Mouse (Mus musculus) myocyte (in vitro differentiated cells): ENCODE measurements around the gene Neurog2.

Experiments
- MAX ChIP-seq: IDR thresholded peaks from one replicate; pipeline ENCODE4 v1.6.1; 2011; ENCODE audit warnings: low read depth, mild to moderate bottlenecking, control low read depth
- POLR2A ChIP-seq: IDR thresholded peaks from one replicate; pipeline ENCODE4 v1.6.1; 2011; ENCODE audit warnings: low read depth, mild to moderate bottlenecking, control low read depth, moderate library complexity; ENCODE audit not compliant: insufficient read length
- REST ChIP-seq: IDR thresholded peaks from one replicate; pipeline ENCODE4 v1.6.1; 2011; ENCODE audit warnings: mild to moderate bottlenecking, control low read depth, moderate library complexity; ENCODE audit not compliant: insufficient read depth, insufficient read length

DNA sequence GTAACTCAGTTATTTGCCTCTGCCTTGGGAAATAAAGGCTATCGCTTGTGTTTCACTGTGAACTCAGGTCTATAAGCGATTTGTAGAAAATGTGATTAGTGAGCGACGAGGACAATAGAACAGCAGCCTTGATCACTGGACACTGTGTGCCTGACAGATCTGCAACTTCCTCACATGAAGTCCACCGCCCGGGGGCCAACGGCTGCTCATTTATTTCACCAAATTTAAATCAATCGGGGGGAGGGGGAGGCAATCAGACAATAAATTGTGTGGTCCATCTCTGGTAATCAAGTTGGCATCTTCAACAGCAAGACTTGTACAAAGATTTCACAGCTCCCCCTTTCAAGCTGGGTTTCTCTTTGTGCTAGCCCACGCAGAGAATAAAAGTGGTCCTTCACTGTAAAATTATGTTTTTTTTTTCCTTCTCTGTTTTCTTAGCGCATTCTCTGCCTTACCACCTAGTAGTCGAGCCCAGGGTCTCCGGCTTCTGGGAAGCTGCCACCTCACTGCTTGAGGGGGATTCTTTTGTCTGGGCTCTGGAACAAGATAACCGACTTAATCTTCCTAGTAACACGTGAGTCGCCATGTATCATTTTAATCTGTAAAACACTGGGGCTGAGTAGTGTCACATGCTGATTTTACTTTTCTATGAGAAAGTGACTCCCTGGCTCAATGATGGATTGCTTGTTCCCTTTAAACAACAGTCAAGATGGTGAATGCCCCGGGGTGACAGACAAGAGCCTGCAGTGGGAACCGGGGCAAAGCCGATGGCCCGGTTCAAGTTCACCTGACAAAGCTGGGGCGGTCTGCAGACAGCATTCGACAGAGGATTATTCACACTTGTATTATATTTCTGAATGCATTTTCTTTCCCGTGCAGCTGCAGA lies 29.0 kb downstream of the Neurog2 start:
- TF ChIP-seq POLR2A (no peak), MAX (no peak), REST (no peak)
